Mouse (Mus musculus) left cerebral cortex, adult 11 months (tissue): ENCODE results near the gene Cbfb.
"Not testable (repeated sequence)": the region's sequence is repeated elsewhere in the genome, so short reads cannot be mapped to it uniquely, and the experiment has no call there.

Experiments
- DNase-seq: peaks from one replicate; pipeline ENCODE4 v3.0.0; 2022; ENCODE audit warnings: low spot score

Gene Cbfb

GRCm38 (mm10) chr8:105170381-105171115 lies at the start of gene Cbfb:
Gene Cbfb (plus strand): TSS chr8:105170674.
- peak; percentile 86 for DNase-seq

GRCm38 (mm10) chr8:105129864-105130263 lies 40.6 kb upstream of the Cbfb start:
- no peak for DNase-seq

- DNase-seq = no peak
Observed at GRCm38 (mm10) chr8:105131509-105131908, 39.0 kb upstream of the Cbfb start, which contains the start of gene Ces4a. Gene Ces4a (plus strand): TSS chr8:105131800.

GRCm38 (mm10) chr8:105138423-105138822 lies 32.1 kb upstream of the Cbfb start:
- no peak for DNase-seq

GRCm38 (mm10) chr8:105142395-105142794 lies 28.1 kb upstream of the Cbfb start:
- no peak for DNase-seq

GRCm38 (mm10) chr8:105151654-105152053 lies 18.8 kb upstream of the Cbfb start:
- no peak for DNase-seq

- peak; percentile 39 for DNase-seq
Observed at GRCm38 (mm10) chr8:105152623-105153398, 17.7 kb upstream of the Cbfb start.

- DNase-seq = no peak
Observed at GRCm38 (mm10) chr8:105154316-105154715, 16.2 kb upstream of the Cbfb start.

GRCm38 (mm10) chr8:105155091-105155745 lies 15.3 kb upstream of the Cbfb start:
- no peak for DNase-seq

- DNase-seq = no peak
Observed at GRCm38 (mm10) chr8:105157555-105157954, 12.9 kb upstream of the Cbfb start.

GRCm38 (mm10) chr8:105158084-105158483 lies 12.4 kb upstream of the Cbfb start:
- DNase-seq = no peak

- no peak for DNase-seq
Observed at GRCm38 (mm10) chr8:105161121-105161652, 9.3 kb upstream of the Cbfb start.

- DNase-seq = no peak
Observed at GRCm38 (mm10) chr8:105164272-105164902, 6.1 kb upstream of the Cbfb start.

- DNase-seq = no peak
Observed at GRCm38 (mm10) chr8:105165191-105165590, 5.3 kb upstream of the Cbfb start.

GRCm38 (mm10) chr8:105167116-105167515 lies 3.4 kb upstream of the Cbfb start:
- no peak for DNase-seq

- DNase-seq = no peak
Observed at GRCm38 (mm10) chr8:105169582-105169981, 892 bp upstream of the Cbfb start.

- no peak for DNase-seq
Observed at GRCm38 (mm10) chr8:105170041-105170380, 463 bp upstream of the Cbfb start.

- no peak for DNase-seq
Observed at GRCm38 (mm10) chr8:105171116-105172002, 885 bp downstream of the Cbfb start.

- DNase-seq = no peak
Observed at GRCm38 (mm10) chr8:105172003-105172362, 1.5 kb downstream of the Cbfb start.

GRCm38 (mm10) chr8:105175287-105175686 lies 4.8 kb downstream of the Cbfb start:
- DNase-seq = not testable (repeated sequence)

- DNase-seq = no peak
Observed at GRCm38 (mm10) chr8:105178211-105178800, 7.8 kb downstream of the Cbfb start.
